Mouse (Mus musculus) erythroblast, embryonic 14.5 days (primary cell): ENCODE results near the gene Wdr59. TPM values are rescaled to one million over a fixed set of nuclear protein-coding genes. Genes with fewer than 3 reads are reported as not detected.

Source experiments
- H3K27me3 ChIP-seq: 2 replicates; pipeline ENCODE4 v1.6.1; 2012; ENCODE audit warnings: inconsistent platforms; ENCODE audit not compliant: control insufficient read depth
- H3K36me3 ChIP-seq: 2 replicates; pipeline ENCODE4 v1.6.1; 2012; ENCODE audit warnings: mild to moderate bottlenecking, inconsistent platforms; ENCODE audit not compliant: control insufficient read depth
- H3K4me1 ChIP-seq: 2 replicates; pipeline ENCODE4 v1.6.1; 2012; ENCODE audit warnings: inconsistent platforms; ENCODE audit not compliant: control insufficient read depth
- H3K4me3 ChIP-seq: replicated peaks from 2 replicates; pipeline ENCODE3; 2012; ENCODE audit warnings: moderate library complexity, mild to moderate bottlenecking, inconsistent platforms
- H3K9me3 ChIP-seq: 2 replicates; pipeline ENCODE4 v1.6.1; 2012; ENCODE audit warnings: low read length, inconsistent platforms, mixed read lengths; ENCODE audit not compliant: control insufficient read depth
- GATA1 ChIP-seq: IDR thresholded peaks from 2 replicates; pipeline ENCODE4 v1.6.1; 2012; ENCODE audit warnings: low read length, inconsistent platforms, mixed read lengths
- TAL1 ChIP-seq: IDR thresholded peaks from 3 replicates; pipeline ENCODE4 v1.6.1; 2012; ENCODE audit warnings: low read length, inconsistent platforms, mixed read lengths
- polyA plus RNA-seq: library from polyadenylated mRNA; stranded (reverse); fragments of >175 nt; gene quantifications from 2 replicates; pipeline ENCODE4 v1.2.3, GENCODE M21; 2012

The Wdr59 gene
- polyA plus RNA-seq, 1 experiment, result 0.08 TPM

- Histone ChIP-seq H3K4me1 (peaks cover 49% of the 10 kb centered on the region), H3K36me3 (no peaks in the 10 kb centered on the region), H3K4me3 (no peak overlapping the region), H3K9me3 (no peaks in the 10 kb centered on the region), H3K27me3 (no peaks in the 10 kb centered on the region)
- no peak for TF ChIP-seq GATA1
- no peak for TF ChIP-seq TAL1
Observed at GRCm38 (mm10) chr8:111563075-111563474, 41.2 kb upstream of the Wdr59 start.

- no peaks in the 10 kb centered on the region for H3K27me3 ChIP-seq
- H3K4me1 ChIP-seq, result peaks cover 42% of the 10 kb centered on the region
- TF ChIP-seq TAL1 (no peak), GATA1 (no peak)
- no peaks in the 10 kb centered on the region for H3K9me3 ChIP-seq
- H3K36me3 ChIP-seq, result no peaks in the 10 kb centered on the region
- H3K4me3 ChIP-seq, result no peak overlapping the region
Observed at GRCm38 (mm10) chr8:111562274-111562803, 40.4 kb upstream of the Wdr59 start.

GRCm38 (mm10) chr8:111561824-111562223 lies 39.9 kb upstream of the Wdr59 start:
- Histone ChIP-seq H3K4me1 (peaks cover 37% of the 10 kb centered on the region), H3K4me3 (no peak overlapping the region), H3K27me3 (no peaks in the 10 kb centered on the region), H3K9me3 (no peaks in the 10 kb centered on the region), H3K36me3 (no peaks in the 10 kb centered on the region)
- TF ChIP-seq TAL1, result no peak
- TF ChIP-seq GATA1, result no peak

GRCm38 (mm10) chr8:111551511-111552130 lies 29.7 kb upstream of the Wdr59 start:
- no peaks in the 10 kb centered on the region for H3K36me3 ChIP-seq
- no peak overlapping the region for H3K4me3 ChIP-seq
- no peaks in the 10 kb centered on the region for H3K27me3 ChIP-seq
- peaks cover 14% of the 10 kb centered on the region for H3K4me1 ChIP-seq
- H3K9me3 ChIP-seq, result no peaks in the 10 kb centered on the region
- TF ChIP-seq GATA1 (no peak), TAL1 (no peak)

GRCm38 (mm10) chr8:111550002-111550870 lies 28.3 kb upstream of the Wdr59 start:
- no peak for TF ChIP-seq GATA1
- TF ChIP-seq TAL1, result no peak
- no peaks in the 10 kb centered on the region for H3K27me3 ChIP-seq
- H3K36me3 ChIP-seq, result no peaks in the 10 kb centered on the region
- no peaks in the 10 kb centered on the region for H3K9me3 ChIP-seq
- H3K4me1 ChIP-seq, result peaks cover 20% of the 10 kb centered on the region
- no peak overlapping the region for H3K4me3 ChIP-seq

GRCm38 (mm10) chr8:111548201-111548600 lies 26.3 kb upstream of the Wdr59 start:
- Histone ChIP-seq H3K27me3 (no peaks in the 10 kb centered on the region), H3K9me3 (peaks cover 4% of the 10 kb centered on the region; the same call in 1 of the 2 replicates), H3K36me3 (no peaks in the 10 kb centered on the region; the same call in 1 of the 2 replicates), H3K4me3 (no peak overlapping the region), H3K4me1 (peaks cover 23% of the 10 kb centered on the region)
- TF ChIP-seq TAL1, result no peak
- TF ChIP-seq GATA1, result no peak

GRCm38 (mm10) chr8:111547144-111547543 lies 25.3 kb upstream of the Wdr59 start:
- TF ChIP-seq TAL1 (no peak), GATA1 (no peak)
- H3K4me3 ChIP-seq, result no peak overlapping the region
- no peaks in the 10 kb centered on the region; the same call in 1 of the 2 replicates for H3K36me3 ChIP-seq
- no peaks in the 10 kb centered on the region for H3K27me3 ChIP-seq
- H3K4me1 ChIP-seq, result peaks cover 28% of the 10 kb centered on the region
- H3K9me3 ChIP-seq, result peaks cover 4% of the 10 kb centered on the region; the same call in 1 of the 2 replicates

GRCm38 (mm10) chr8:111545406-111546156 lies 23.7 kb upstream of the Wdr59 start:
- Histone ChIP-seq H3K4me1 (peaks cover 39% of the 10 kb centered on the region), H3K4me3 (no peak overlapping the region), H3K36me3 (no peaks in the 10 kb centered on the region; the same call in 1 of the 2 replicates), H3K9me3 (peaks cover 4% of the 10 kb centered on the region; the same call in 1 of the 2 replicates), H3K27me3 (no peaks in the 10 kb centered on the region)
- TF ChIP-seq TAL1 (no peak), GATA1 (no peak)
